Mouse (Mus musculus) intestine, embryonic 14.5 days (tissue): ENCODE results near the gene Rasgrp4. TPM values are rescaled to one million over a fixed set of nuclear protein-coding genes. Genes with fewer than 3 reads are reported as not detected.

ENCODE experiments used
- ATAC-seq: fragments of 200-750 bp; cut with Nextera tagmentation; replicated peaks from 2 replicates; pipeline ENCODE4 v1.8.0; 2017; ENCODE audit warnings: low read depth, moderate number of reproducible peaks, moderate TSS enrichment, moderate library complexity; ENCODE audit not compliant: low FRiP score, low TSS enrichment
- DNase-seq: peaks from one replicate; pipeline ENCODE4 v3.0.0-alpha.2; 2018; ENCODE audit warnings: low spot score
- H3K27ac ChIP-seq: fragments of 300-500 bp; sonication (generic); 2 replicates; pipeline ENCODE4 v1.5.1; 2014; ENCODE audit warnings: low read depth, mild to moderate bottlenecking, control low read depth
- H3K27me3 ChIP-seq: fragments of 300-500 bp; sonication (generic); replicated peaks from 2 replicates; pipeline ENCODE4 v1.6.1; 2014; ENCODE audit warnings: low read length, control low read depth; ENCODE audit not compliant: control insufficient read depth, insufficient read depth
- H3K36me3 ChIP-seq: fragments of 300-500 bp; sonication (generic); 2 replicates; pipeline ENCODE4 v1.6.1; 2014; ENCODE audit warnings: low read length, control low read depth; ENCODE audit not compliant: control insufficient read depth, insufficient read depth
- H3K4me1 ChIP-seq: fragments of 300-500 bp; sonication (generic); replicated peaks from 2 replicates; pipeline ENCODE4 v1.6.1; 2014; ENCODE audit warnings: low read length, control low read depth, mixed read lengths; ENCODE audit not compliant: control insufficient read depth, insufficient read depth
- H3K4me2 ChIP-seq: fragments of 300-500 bp; sonication (generic); 2 replicates; pipeline ENCODE4 v1.6.1; 2014; ENCODE audit warnings: low read length
- H3K4me3 ChIP-seq: fragments of 300-500 bp; sonication (generic); 2 replicates; pipeline ENCODE4 v1.5.1; 2014; ENCODE audit warnings: low read depth, low read length, control low read depth, mixed read lengths
- H3K9ac ChIP-seq: fragments of 300-500 bp; sonication (generic); 2 replicates; pipeline ENCODE4 v1.6.1; 2014; ENCODE audit warnings: mild to moderate bottlenecking, low read length
- H3K9me3 ChIP-seq: fragments of 300-500 bp; sonication (generic); 2 replicates; pipeline ENCODE4 v1.6.1; 2016; ENCODE audit warnings: low read length, control low read depth; ENCODE audit not compliant: control insufficient read depth
- WGBS: fragments of 180-500 bp; shearing (Covaris S2); extraction: QIAGEN DNeasy Blood & Tissue Kit; methylation state at CpG from one replicate; pipeline ENCODE4 v1.1.7; 2014; 5-methylcytosine and 5-hydroxymethylcytosine counted together
- polyA plus RNA-seq: library from polyadenylated mRNA; unstranded; fragments of >200 nt; fragmentation: Nextera tagmentation; extraction: Ambion mirVana; gene quantifications from 2 replicates; pipeline ENCODE4 v1.2.1, GENCODE M21; 2014

The Rasgrp4 gene
- polyA plus RNA-seq, 1 experiment from 2014 or later, result 0.96 TPM

- H3K36me3 ChIP-seq, result no peaks in the 10 kb centered on the region
- H3K27me3 ChIP-seq, result peaks cover 14% of the 10 kb centered on the region
- H3K4me3 ChIP-seq, result peak within 1 kb of the TSS; percentile 71
- H3K27ac ChIP-seq, result peak within 1 kb of the TSS; percentile 75
- DNase-seq (peak; percentile 91), ATAC-seq (peak; percentile 86)
- 3% methylated on average over 66 of the region's 68 CpGs for WGBS
- peak within 1 kb of the TSS; percentile 81 for H3K4me2 ChIP-seq
- peaks cover 5% of the 10 kb centered on the region; the same call in 1 of the 2 replicates for H3K9me3 ChIP-seq
- H3K9ac ChIP-seq, result peak within 1 kb of the TSS; percentile 51
- no peaks in the 10 kb centered on the region; the same call in 1 of the 2 replicates for H3K4me1 ChIP-seq
Observed at GRCm38 (mm10) chr7:29155838-29156782, 21.5 kb downstream of the Rasgrp4 start, which contains the start of gene Fam98c. Gene Fam98c (minus strand): TSS chr7:29156234.

- DNase-seq (no peak), ATAC-seq (no peak)
- WGBS, result 3% methylated on average over 5 of the region's 5 CpGs
- no peak overlapping the region for H3K9ac ChIP-seq
- H3K27ac ChIP-seq, result no peak overlapping the region
- no peak overlapping the region for H3K4me3 ChIP-seq
- no peaks in the 10 kb centered on the region for H3K36me3 ChIP-seq
- no peak overlapping the region for H3K4me2 ChIP-seq
- H3K9me3 ChIP-seq, result peaks cover 5% of the 10 kb centered on the region; the same call in 1 of the 2 replicates
- no peaks in the 10 kb centered on the region; the same call in 1 of the 2 replicates for H3K4me1 ChIP-seq
- peaks cover 14% of the 10 kb centered on the region for H3K27me3 ChIP-seq
Observed at GRCm38 (mm10) chr7:29158264-29158663, 23.6 kb downstream of the Rasgrp4 start.

GRCm38 (mm10) chr7:29162294-29162693 is 27.6 kb downstream of the Rasgrp4 start:
- H3K4me3 ChIP-seq, result no peak overlapping the region
- 71% methylated on average over 5 of the region's 5 CpGs for WGBS
- no peak overlapping the region for H3K4me2 ChIP-seq
- no peak for DNase-seq
- no peaks in the 10 kb centered on the region for H3K9me3 ChIP-seq
- 0 out of 2 replicates have a peak, but pooled peaks cover 3% of the 10 kb centered on the region for H3K36me3 ChIP-seq
- ATAC-seq, result no peak
- no peak overlapping the region for H3K9ac ChIP-seq
- no peak overlapping the region for H3K27ac ChIP-seq
- peaks cover 14% of the 10 kb centered on the region for H3K27me3 ChIP-seq
- H3K4me1 ChIP-seq, result no peaks in the 10 kb centered on the region

- H3K9ac ChIP-seq, result no peak overlapping the region
- H3K4me1 ChIP-seq, result no peaks in the 10 kb centered on the region
- no peak overlapping the region for H3K4me3 ChIP-seq
- WGBS, result 15% methylated on average over 9 of the region's 9 CpGs
- H3K9me3 ChIP-seq, result no peaks in the 10 kb centered on the region
- ATAC-seq (peak; percentile 74), DNase-seq (peak; percentile 72)
- no peak overlapping the region for H3K27ac ChIP-seq
- H3K4me2 ChIP-seq, result no peak overlapping the region
- H3K36me3 ChIP-seq, result 0 out of 2 replicates have a peak, but pooled peaks cover 3% of the 10 kb centered on the region
- peaks cover 18% of the 10 kb centered on the region for H3K27me3 ChIP-seq
Observed at GRCm38 (mm10) chr7:29162750-29163525, 28.3 kb downstream of the Rasgrp4 start.

- 22% methylated on average over 19 of the region's 19 CpGs for WGBS
- ATAC-seq (no peak), DNase-seq (no peak)
- Histone ChIP-seq H3K4me3 (no peak overlapping the region), H3K9me3 (no peaks in the 10 kb centered on the region), H3K4me1 (peaks cover 16% of the 10 kb centered on the region), H3K27me3 (peaks cover 19% of the 10 kb centered on the region), H3K9ac (no peak overlapping the region), H3K4me2 (peak overlapping the region; percentile 64; the same call in 1 of the 2 replicates), H3K27ac (no peak overlapping the region), H3K36me3 (peaks cover 3% of the 10 kb centered on the region; the same call in 1 of the 2 replicates)
Observed at GRCm38 (mm10) chr7:29167656-29168055, 33.0 kb downstream of the Rasgrp4 start.

GRCm38 (mm10) chr7:29168121-29168695 is 33.6 kb downstream of the Rasgrp4 start:
- Histone ChIP-seq H3K9ac (no peak overlapping the region), H3K4me1 (peaks cover 16% of the 10 kb centered on the region), H3K27ac (no peak overlapping the region)

GRCm38 (mm10) chr7:29168791-29169230 is 34.2 kb downstream of the Rasgrp4 start:
- DNase-seq, result peak; percentile 71
- H3K4me3 ChIP-seq, result peak overlapping the region; percentile 56

More at GRCm38 (mm10) chr7:29168121-29168695, 33.6 kb downstream of the Rasgrp4 start:
- H3K36me3 ChIP-seq, result peaks cover 9% of the 10 kb centered on the region; the same call in 1 of the 2 replicates
- no peaks in the 10 kb centered on the region for H3K9me3 ChIP-seq
- H3K27me3 ChIP-seq, result peaks cover 25% of the 10 kb centered on the region
- no peak for ATAC-seq
- no peak for DNase-seq
- WGBS, result 13% methylated on average over 10 of the region's 10 CpGs
- peak overlapping the region; percentile 64 for H3K4me2 ChIP-seq
- H3K4me3 ChIP-seq, result peak overlapping the region; percentile 56

More at GRCm38 (mm10) chr7:29168791-29169230, 34.2 kb downstream of the Rasgrp4 start:
- peak overlapping the region; percentile 64 for H3K4me2 ChIP-seq
- WGBS, result under 1% methylated on average over 13 of the region's 14 CpGs
- peaks cover 16% of the 10 kb centered on the region for H3K4me1 ChIP-seq
- no peaks in the 10 kb centered on the region for H3K9me3 ChIP-seq
- H3K36me3 ChIP-seq, result peaks cover 14% of the 10 kb centered on the region
- no peak overlapping the region for H3K27ac ChIP-seq
- H3K9ac ChIP-seq, result peak overlapping the region; percentile 44
- peaks cover 31% of the 10 kb centered on the region for H3K27me3 ChIP-seq
- no peak for ATAC-seq
